Mouse (Mus musculus) ES-E14 (cell line): ENCODE results near the gene Lenep.

Experiments used
- CHD2 ChIP-seq: IDR thresholded peaks from 2 replicates; pipeline ENCODE4 v1.6.1; 2014; ENCODE audit warnings: mild to moderate bottlenecking, low read depth, low read length, inconsistent platforms
- HCFC1 ChIP-seq: IDR thresholded peaks from 2 replicates; pipeline ENCODE4 v1.6.1; 2012; ENCODE audit warnings: low read length, inconsistent platforms, borderline replicate concordance; ENCODE audit not compliant: insufficient read depth
- MAFK ChIP-seq: IDR thresholded peaks from 2 replicates; pipeline ENCODE4 v1.6.1; 2014; ENCODE audit warnings: mild to moderate bottlenecking, low read depth, low read length, inconsistent platforms; ENCODE audit not compliant: insufficient read depth
- ZC3H11A ChIP-seq: IDR thresholded peaks from 2 replicates; pipeline ENCODE4 v1.6.1; 2012; ENCODE audit warnings: low read depth, mild to moderate bottlenecking, inconsistent platforms, low read length, borderline replicate concordance

DNA sequence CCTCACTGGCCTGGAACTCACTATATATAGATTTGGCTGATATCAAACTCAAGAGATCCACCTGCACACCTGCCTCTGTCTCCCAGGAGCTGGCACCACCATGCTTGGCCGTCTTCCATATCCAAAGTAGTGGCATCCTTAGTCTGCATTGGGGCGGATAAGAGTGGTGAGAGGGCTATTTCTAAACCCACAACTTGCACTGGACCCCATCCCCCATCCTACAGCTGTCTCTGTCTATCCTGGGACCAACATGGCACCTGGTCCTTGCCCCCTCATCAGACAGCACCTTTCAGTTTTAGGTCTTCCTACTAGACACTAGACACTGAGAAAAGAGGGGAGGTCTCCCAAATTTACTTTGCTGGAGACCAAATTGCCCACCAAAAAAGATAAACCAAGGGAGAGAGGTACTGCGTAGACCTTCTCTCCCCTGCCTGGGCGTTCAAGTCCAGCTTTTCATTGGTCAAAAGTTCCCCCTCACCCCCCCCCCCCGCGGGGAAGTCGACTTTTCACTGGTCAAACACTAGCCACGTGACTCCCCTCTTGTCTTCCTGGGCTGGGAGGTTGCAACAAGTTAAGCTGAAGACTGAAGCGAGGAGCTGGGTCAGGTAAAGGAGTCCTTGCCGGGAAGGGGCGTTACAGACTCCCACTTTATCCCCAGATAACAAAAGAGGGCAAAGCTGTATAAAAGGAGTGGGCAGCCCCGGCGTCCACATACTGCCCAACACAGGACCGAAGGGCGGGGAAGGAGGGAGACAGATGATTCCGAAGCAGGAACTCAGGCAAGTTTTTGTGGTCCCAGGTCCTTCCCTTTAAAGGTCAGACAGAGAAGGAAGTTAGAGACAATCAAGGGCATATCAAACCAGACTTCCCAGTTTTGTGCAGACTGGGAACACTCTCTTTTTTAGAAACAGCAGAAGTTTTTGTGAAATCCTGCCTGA lies 33.9 kb upstream of the Lenep start, which contains the start of gene Pbxip1:
- TF ChIP-seq HCFC1: no peak
- TF ChIP-seq ZC3H11A: no peak
- TF ChIP-seq CHD2: 0 out of 2 replicates have a peak, but pooled peaks have one; percentile 20
- no peak for TF ChIP-seq MAFK
